Mouse (Mus musculus) G1E (cell line): ENCODE measurements at regions not wholly inside any gene's neighbourhood (a gene's known extent, or its start where the extent isn't known, plus 50 kb on each side); places are given as distances from the start of the nearest gene placed in this dataset.
"Not testable (repeated sequence)": the region's sequence is repeated elsewhere in the genome, so short reads cannot be mapped to it uniquely, and the experiment has no call there.

Source experiments
- CTCF ChIP-seq: IDR thresholded peaks from 2 replicates; pipeline ENCODE4 v1.5.1; 2012; ENCODE audit warnings: low read depth, low read length, inconsistent platforms, mixed read lengths
- GATA1 ChIP-seq: IDR thresholded peaks from 2 replicates; pipeline ENCODE4 v1.6.1; 2012; ENCODE audit warnings: borderline replicate concordance, low read length, inconsistent platforms, mixed read lengths

DNA sequence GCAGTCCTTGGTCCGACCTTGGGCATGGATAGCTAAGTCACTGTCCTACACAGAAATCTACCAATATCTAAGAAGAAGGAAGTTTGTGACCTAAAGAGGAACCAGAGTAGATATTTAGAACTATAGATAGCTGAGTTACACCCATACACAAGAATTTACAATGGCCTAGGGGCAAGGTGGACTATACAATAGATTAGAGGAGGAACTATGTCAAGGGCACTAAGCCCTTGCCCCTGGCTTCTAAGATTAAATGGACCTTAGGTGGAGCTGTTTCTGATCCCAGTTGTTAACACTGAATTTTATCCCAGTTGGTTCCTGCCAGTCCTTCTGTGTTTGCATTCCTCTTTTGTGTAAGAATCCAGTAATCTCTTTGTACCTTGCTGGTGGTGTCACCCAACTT is 1077.7 kb downstream of the Basp1 start:
- TF ChIP-seq CTCF, GATA1: not testable (repeated sequence)
